In genomic region chr5:124633425-124633824, GRCm38 (mm10) we compare ENCODE assay signal across 18 mouse cellular contexts. TPM values are rescaled to one million over a fixed set of nuclear protein-coding genes. Genes with fewer than 3 reads are reported as not detected.
DNase-seq lines count a peak whose midpoint lies in the region; ATAC-seq and TF ChIP-seq lines count a peak whose summit lies in the region.
"Had no signal": no experiment of that assay in that cellular context is flagged by ENCODE, and none has a peak within 500 bp of the region (broad histone marks: within the 10 kb centered on the region; RNA-seq: fewer than 3 reads in every experiment).

No protein-coding gene starts in this region.

- H3K27ac ChIP-seq in liver, postnatal 0 days (ENCODE audit: low read depth): no peak overlapping the region
- H3K27ac ChIP-seq: forebrain, embryonic 13.5 days; liver, embryonic 14.5 days had no signal

- ATAC-seq in activated CD4-positive, CD25-positive, alpha-beta regulatory T cell, adult 4 months: peak; percentile 25
- ATAC-seq in liver, postnatal 0 days: no peak
- ATAC-seq: forebrain, embryonic 13.5 days; lung, postnatal 0 days; midbrain, embryonic 16.5 days; Patski had no signal

- TF ChIP-seq CTCF in liver, postnatal 0 days (IDR thresholded peaks at IDR 0.05; ENCODE audit: low read depth): no peak

- 0 out of 2 replicates have a peak, but pooled peaks have one; percentile 34 for TF ChIP-seq EP300 in liver, postnatal 0 days (IDR thresholded peaks at IDR 0.05; ENCODE audit: low read depth)

- DNase-seq in CD4-positive helper T cell, adult 2 months (ENCODE audit: low read depth, low spot score): peak; percentile 62
- no peak for DNase-seq in liver, postnatal 0 days
- DNase-seq in thymus, postnatal 10 days (ENCODE audit: low spot score in 2 of 2): peak; percentile 44 to 48
- no peak for DNase-seq in adrenal gland, adult 2 months
- DNase-seq in retina, embryonic 14.5 days (ENCODE audit: low spot score): no peak
- DNase-seq in lung, postnatal 4 days: no peak
- DNase-seq in kidney, adult 18-20 months: no peak
- DNase-seq: cerebellum, adult 2 months; heart, adult 11 months; kidney, adult 2 months; kidney, postnatal 25 days; right cerebral cortex, postnatal 4 days had no signal

- H3K9ac ChIP-seq in liver, postnatal 0 days (replicated peaks): no peak overlapping the region
- H3K9ac ChIP-seq: forebrain, embryonic 13.5 days; liver, embryonic 14.5 days had no signal

- no peaks in the 10 kb centered on the region for H3K9me3 ChIP-seq in liver, postnatal 0 days (ENCODE audit: low read length)
- H3K9me3 ChIP-seq: forebrain, embryonic 13.5 days had no signal

- peaks cover 13% of the 10 kb centered on the region for H3K4me1 ChIP-seq in liver, postnatal 0 days (ENCODE audit: insufficient read depth)

- no peak overlapping the region for H3K4me3 ChIP-seq in liver, postnatal 0 days (ENCODE audit: low read depth, low read length)
- H3K4me3 ChIP-seq: forebrain, embryonic 13.5 days had no signal

- no peak overlapping the region for H3K4me2 ChIP-seq in liver, postnatal 0 days (ENCODE audit: low read depth, low read length)
- H3K4me2 ChIP-seq: forebrain, embryonic 13.5 days had no signal

- H3K36me3 ChIP-seq in liver, postnatal 0 days (replicated peaks; ENCODE audit: insufficient read depth, low read length): peaks cover 32% of the 10 kb centered on the region

- H3K27me3 ChIP-seq in liver, postnatal 0 days (ENCODE audit: insufficient read depth, low read length): no peaks in the 10 kb centered on the region
- H3K27me3 ChIP-seq: forebrain, embryonic 13.5 days; Patski had no signal

- WGBS in liver, postnatal 0 days (ENCODE audit: insufficient replicate concordance): 41% methylated on average over 2 of the region's 2 CpGs

RNA-seq across cellular contexts. Expression of gene Atp6v0a2, which starts 5.0 kb away (rescaled TPM):
- polyA plus RNA-seq in activated CD4-positive, CD25-positive, alpha-beta regulatory T cell, adult 4 months (2017; shearing (Covaris generic)): 10 to 100 TPM; 25.5 to 32.0 TPM
- 9.6 and 12.4 TPM in 2 replicates for polyA plus RNA-seq in liver, postnatal 0 days (2015; fragmentation: Nextera tagmentation; extraction: Ambion mirVana)
- total RNA-seq in adrenal gland, adult 2 months (2021): 10 to 100 TPM; 70.7 to 93.2 TPM
- 82.7 and 107 TPM in 2 replicates for polyA plus RNA-seq in adrenal gland, adult 2 months (2012; rRNA removed)

RNA-seq across cellular contexts. Expression of gene Gtf2h3, which starts 54.5 kb away (rescaled TPM):
- 10 to 100 TPM; 52.7 to 61.3 TPM for polyA plus RNA-seq in activated CD4-positive, CD25-positive, alpha-beta regulatory T cell, adult 4 months (2017; shearing (Covaris generic))
- 13.2 and 14.7 TPM in 2 replicates for polyA plus RNA-seq in liver, postnatal 0 days (2015; fragmentation: Nextera tagmentation; extraction: Ambion mirVana)
- total RNA-seq in adrenal gland, adult 2 months (2021): 10 to 100 TPM; 32.9 to 41.3 TPM
- 19.3 and 26.6 TPM in 2 replicates for polyA plus RNA-seq in adrenal gland, adult 2 months (2012; rRNA removed)

RNA-seq across cellular contexts. Expression of gene Eif2b1, which starts 54.5 kb away (rescaled TPM):
- 10 to 100 TPM; 49.2 to 55.6 TPM for polyA plus RNA-seq in activated CD4-positive, CD25-positive, alpha-beta regulatory T cell, adult 4 months (2017; shearing (Covaris generic))
- polyA plus RNA-seq in liver, postnatal 0 days (2015; fragmentation: Nextera tagmentation; extraction: Ambion mirVana): 26.3 and 30.7 TPM in 2 replicates
- 10 to 100 TPM; 37.7 to 41.3 TPM for total RNA-seq in adrenal gland, adult 2 months (2021)
- 11.3 and 12.7 TPM in 2 replicates for polyA plus RNA-seq in adrenal gland, adult 2 months (2012; rRNA removed)

Comparison
In these comparisons a context has a peak if more than half of its experiments do, and no peak if none do; other contexts are left out.
1. DNase-seq: peak in CD4-positive helper T cell, adult 2 months (single experiment) and thymus, postnatal 10 days (2 of 2); none in liver, postnatal 0 days (single experiment), adrenal gland, adult 2 months (single experiment), retina, embryonic 14.5 days (single experiment), lung, postnatal 4 days (0 of 2) and kidney, adult 18-20 months (single experiment).